Mouse (Mus musculus) central nervous system, embryonic 14 days (tissue): ENCODE measurements around the gene Grtp1. TPM values are rescaled to one million over a fixed set of nuclear protein-coding genes. Genes with fewer than 3 reads are reported as not detected.

ENCODE experiments used
- polyA plus RNA-seq: library from polyadenylated mRNA; depleted of rRNA; stranded (reverse); fragments of >200 nt; gene quantifications from 2 replicates; pipeline ENCODE4 v1.2.3, GENCODE M21; 2012; rRNA removed

Gene Grtp1
- polyA plus RNA-seq: 13.3 and 16.8 TPM in 2 replicates

DNA sequence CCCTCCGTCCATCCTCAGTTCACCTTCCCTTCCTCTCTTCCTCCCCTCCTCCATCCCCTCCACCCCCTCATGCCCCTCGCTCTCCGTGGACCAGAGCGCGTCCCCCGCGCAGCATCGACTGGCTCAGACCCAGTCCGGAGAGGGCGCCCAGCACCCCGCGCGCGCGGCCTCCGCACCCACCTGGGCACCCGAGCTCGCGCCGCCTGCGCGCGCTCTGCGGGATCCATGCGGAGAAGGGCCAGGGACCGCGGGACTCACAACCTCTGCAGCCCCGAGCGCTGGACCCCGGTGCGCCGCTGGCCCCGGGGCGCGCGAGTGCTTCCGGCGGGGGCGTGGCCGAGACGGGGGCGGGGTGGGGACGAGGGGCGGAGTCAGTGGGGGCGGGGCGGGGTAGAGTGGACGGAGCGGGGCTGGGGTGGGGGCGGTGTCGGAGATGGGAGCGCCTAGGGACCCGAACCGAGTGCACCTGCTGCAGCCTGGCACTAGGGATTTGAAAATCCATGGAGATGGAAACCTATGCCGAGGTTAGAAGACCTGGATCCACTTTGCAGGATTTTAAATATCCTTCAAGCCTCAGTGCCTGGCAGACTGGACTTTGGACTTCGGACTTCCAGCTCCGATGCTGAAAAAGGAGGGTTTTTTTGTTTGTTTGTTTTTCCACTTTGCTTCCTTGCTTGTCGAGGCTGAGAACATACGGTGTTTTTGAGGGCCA lies at the start of gene Grtp1:
Gene Grtp1, minus strand, starts transcription at position 320 of the 712 bp plus-strand sequence.

DNA sequence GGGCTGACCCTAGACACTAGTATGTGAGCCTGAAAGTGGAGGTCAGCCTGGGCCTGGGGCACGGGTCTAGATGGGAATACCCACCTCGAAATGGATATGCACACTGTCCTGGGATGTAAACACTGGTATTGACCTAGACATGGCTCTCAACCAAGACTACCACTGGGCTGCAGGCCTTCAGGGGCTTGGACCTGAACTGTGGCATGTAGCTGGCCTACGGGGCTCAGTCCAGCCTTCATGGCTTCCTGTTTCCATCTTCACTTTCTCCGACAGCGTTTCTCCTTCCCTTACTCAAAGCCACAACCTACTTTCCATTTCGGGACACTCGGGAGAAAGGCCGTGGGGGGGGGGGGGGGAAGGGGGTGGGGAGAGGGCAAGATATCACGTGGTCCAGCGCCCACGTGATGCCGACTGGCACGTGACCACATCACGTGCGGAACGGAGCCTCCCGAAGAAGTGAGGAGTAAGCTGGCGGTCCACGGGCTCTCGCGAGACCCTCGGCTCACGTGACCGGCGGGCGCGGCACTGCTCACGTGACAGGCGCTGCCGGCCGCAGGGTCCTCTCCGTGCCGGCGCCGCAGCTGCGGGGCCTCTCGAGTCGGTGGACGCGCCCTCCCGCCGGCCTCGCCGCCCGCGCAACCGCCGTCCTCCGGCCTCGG lies 41.6 kb downstream of the Grtp1 start, which contains the start of gene Lamp1:
Gene Lamp1, plus strand, starts transcription at position 444 of the 659 bp plus-strand sequence.

Other genes starting within 250 kb of the Grtp1 start
- gene F7, start 174.6 kb downstream of the Grtp1 start, polyA plus RNA-seq: 0.26 and 0.39 TPM in 2 replicates
- gene F10, start 163.3 kb downstream of the Grtp1 start, polyA plus RNA-seq: 0.50 and 0.54 TPM in 2 replicates
- gene Proz, start 139.7 kb downstream of the Grtp1 start, polyA plus RNA-seq: 0.18 and 0.20 TPM in 2 replicates
- gene Pcid2, start 95.2 kb downstream of the Grtp1 start, polyA plus RNA-seq: 33.8 and 36.5 TPM in 2 replicates
- 58.1 and 63.6 TPM in 2 replicates for gene Cul4a, start 95.0 kb downstream of the Grtp1 start, polyA plus RNA-seq
- gene Lamp1, start 41.5 kb downstream of the Grtp1 start, polyA plus RNA-seq: 238 and 256 TPM in 2 replicates
- gene Adprhl1, start 53.5 kb upstream of the Grtp1 start, polyA plus RNA-seq: 0.14 and 0.79 TPM in 2 replicates
- gene Dcun1d2, start 87.5 kb upstream of the Grtp1 start, polyA plus RNA-seq: 38.2 and 44.7 TPM in 2 replicates
- gene Tmco3, start 87.6 kb upstream of the Grtp1 start, polyA plus RNA-seq: 35.8 and 37.3 TPM in 2 replicates
- gene Tfdp1, start 138.1 kb upstream of the Grtp1 start, polyA plus RNA-seq: 168 and 188 TPM in 2 replicates
- not detected in 2 replicates for gene Atp4b, start 196.2 kb upstream of the Grtp1 start, polyA plus RNA-seq
- 0.10 and 0.11 TPM in 2 replicates for gene Grk1, start 204.5 kb upstream of the Grtp1 start, polyA plus RNA-seq
- 0.15 and 0.31 TPM in 2 replicates for gene Tmem255b, start 234.6 kb upstream of the Grtp1 start, polyA plus RNA-seq